Mouse (Mus musculus) hindbrain, embryonic 13.5 days (tissue): ENCODE results near the gene Fthl17f. TPM values are rescaled to one million over a fixed set of nuclear protein-coding genes. Genes with fewer than 3 reads are reported as not detected.

ENCODE experiments used
- polyA plus RNA-seq: library from polyadenylated mRNA; unstranded; fragments of >200 nt; fragmentation: Nextera tagmentation; extraction: Ambion mirVana; gene quantifications from 2 replicates; pipeline ENCODE4 v1.2.1, GENCODE M21; 2015

Gene Fthl17f
- polyA plus RNA-seq, 1 experiment from 2014 or later: not detected

Other genes with a start within 250 kb of the Fthl17f start
- gene Gm6592, start 219.0 kb upstream of the Fthl17f start, polyA plus RNA-seq: not detected in 2 replicates
- gene Gm5751, start 188.8 kb upstream of the Fthl17f start, polyA plus RNA-seq: not detected in 2 replicates
- 19.4 and 20.4 TPM in 2 replicates for gene B630019K06Rik, start 170.6 kb upstream of the Fthl17f start, polyA plus RNA-seq
- not detected in 2 replicates for gene Fthl17b, start 100.0 kb upstream of the Fthl17f start, polyA plus RNA-seq
- gene Fthl17c, start 86.5 kb upstream of the Fthl17f start, polyA plus RNA-seq: not detected in 2 replicates
- not detected in 2 replicates for gene Fthl17d, start 76.3 kb upstream of the Fthl17f start, polyA plus RNA-seq
- not detected in 2 replicates for gene Fthl17e, start 29.5 kb upstream of the Fthl17f start, polyA plus RNA-seq
- not detected in 2 replicates for gene 4930402K13Rik, start 41.5 kb downstream of the Fthl17f start, polyA plus RNA-seq
- 3.6 and 4.0 TPM in 2 replicates for gene Lancl3, start 136.9 kb downstream of the Fthl17f start, polyA plus RNA-seq
- gene Gm14862, start 193.9 kb downstream of the Fthl17f start, polyA plus RNA-seq: not detected in 2 replicates
- gene Xk, start 209.7 kb downstream of the Fthl17f start, polyA plus RNA-seq: 2.9 and 3.6 TPM in 2 replicates
- gene H2al1m, start 220.7 kb downstream of the Fthl17f start, polyA plus RNA-seq: not detected in 2 replicates